Mouse (Mus musculus): ENCODE data around the gene Gpc2. TPM values are rescaled to one million over a fixed set of nuclear protein-coding genes. Genes with fewer than 3 reads are reported as not detected.

Gene Gpc2
- 1.0 and 2.2 TPM in 2 replicates for polyA plus RNA-seq (2012; rRNA removed; ENCODE audit: low replicate concordance)

DNA sequence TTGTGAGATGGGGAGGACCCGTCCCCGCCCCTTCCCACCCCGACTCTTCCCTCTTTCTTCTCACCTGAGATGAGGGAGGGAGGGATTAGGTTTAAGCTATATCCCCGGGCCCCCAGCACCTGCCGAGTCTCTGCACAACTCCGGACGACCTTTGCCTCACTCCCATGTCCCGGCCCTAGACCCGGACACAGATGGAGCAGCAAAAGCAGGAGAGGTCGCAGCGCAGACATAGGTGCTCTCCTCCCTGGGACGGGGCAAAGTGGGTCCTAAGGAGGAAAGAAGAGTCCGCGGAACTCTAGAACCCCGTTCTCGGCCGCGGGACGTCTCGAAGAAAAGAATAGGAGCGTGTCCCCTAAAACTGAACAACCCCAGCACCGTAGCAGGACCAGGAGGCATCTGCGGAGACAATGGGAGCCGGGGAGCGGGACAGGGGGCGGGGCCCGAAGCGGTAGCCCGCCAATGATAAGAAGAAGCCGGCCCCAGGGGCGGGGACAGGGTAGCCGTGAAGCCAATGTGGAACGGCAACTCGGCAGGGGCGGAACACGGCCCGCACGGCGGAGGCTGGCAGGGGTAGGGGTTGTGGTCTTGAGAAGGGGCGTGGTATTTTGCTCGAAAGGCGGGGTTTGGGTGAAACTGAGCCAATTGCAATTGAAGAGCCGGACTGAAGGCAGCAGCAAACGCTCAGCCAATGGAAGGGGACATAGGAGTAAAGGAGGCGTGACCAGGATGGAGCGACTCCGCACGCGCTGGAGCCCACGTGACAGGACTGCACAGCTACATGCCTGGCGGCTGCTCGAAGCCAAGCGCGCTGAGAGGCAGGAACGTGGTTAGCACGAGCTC is at the start of gene Gpc2, which contains the start of the genes Gm43720 and Stag3:
Gpc2 (minus strand) TSS at position 421 of the 840 bp plus-strand sequence.
Gm43720 (minus strand) TSS at position 374 of the 840 bp plus-strand sequence.
Stag3 (plus strand) TSS at position 656 of the 840 bp plus-strand sequence.

GRCm38 (mm10) chr5:138272409-138272923 is 7.3 kb downstream of the Gpc2 start, which contains the start of gene Gal3st4:
TSS of gene Gal3st4 (minus strand) at chr5:138272840.

DNA sequence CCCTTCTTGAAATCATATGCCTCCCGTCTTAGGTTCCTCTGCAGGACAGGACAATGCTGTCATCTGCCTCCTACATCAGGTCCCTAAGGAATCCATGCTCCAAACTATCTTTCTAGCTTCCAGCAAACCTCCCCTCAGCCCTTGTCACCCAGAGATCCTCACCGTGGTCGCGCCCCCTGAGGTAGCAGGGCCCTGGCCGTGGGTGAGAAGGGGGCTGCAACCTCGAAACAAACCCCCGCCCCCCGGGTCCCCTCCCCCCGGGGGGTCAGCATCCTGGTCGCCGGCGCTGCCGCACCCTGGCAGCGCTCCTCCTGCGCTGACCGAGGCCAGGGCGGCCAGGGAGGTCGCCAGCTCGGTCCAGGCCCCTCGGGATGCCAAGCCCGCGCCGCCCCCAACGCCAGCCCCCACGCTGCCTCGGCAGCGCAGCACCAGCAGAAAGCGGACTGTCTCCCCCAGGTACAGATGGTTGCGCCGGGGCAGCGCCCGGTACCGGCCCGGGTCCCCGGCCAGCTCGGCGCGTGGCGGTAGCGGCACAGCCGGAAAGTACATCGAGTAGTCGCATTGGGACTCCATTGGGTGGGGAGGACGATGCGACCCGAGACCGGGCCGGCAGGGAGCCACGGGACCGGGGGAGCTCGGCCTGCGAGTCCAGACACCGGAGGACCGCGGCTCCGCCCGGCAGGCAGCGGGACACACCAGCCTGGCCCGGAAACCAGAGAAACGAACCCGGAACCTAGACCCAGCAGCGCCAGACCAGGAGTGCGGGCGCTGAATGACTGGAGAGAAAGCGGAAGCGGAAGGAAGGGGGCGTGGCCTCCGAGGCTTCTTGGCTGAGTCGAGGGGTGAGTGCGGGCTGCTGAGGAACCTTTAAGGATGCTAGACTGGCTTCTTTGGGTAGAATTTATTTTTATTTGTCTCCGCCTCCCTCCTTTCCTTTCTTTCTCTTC is 16.3 kb downstream of the Gpc2 start, which contains the start of gene BC037034:
BC037034 (minus strand) TSS at position 774 of the 947 bp plus-strand sequence.

GRCm38 (mm10) chr5:138255353-138256093 is 24.3 kb downstream of the Gpc2 start, which contains the start of gene Lamtor4:
TSS of gene Lamtor4 (plus strand) at chr5:138255482.

DNA sequence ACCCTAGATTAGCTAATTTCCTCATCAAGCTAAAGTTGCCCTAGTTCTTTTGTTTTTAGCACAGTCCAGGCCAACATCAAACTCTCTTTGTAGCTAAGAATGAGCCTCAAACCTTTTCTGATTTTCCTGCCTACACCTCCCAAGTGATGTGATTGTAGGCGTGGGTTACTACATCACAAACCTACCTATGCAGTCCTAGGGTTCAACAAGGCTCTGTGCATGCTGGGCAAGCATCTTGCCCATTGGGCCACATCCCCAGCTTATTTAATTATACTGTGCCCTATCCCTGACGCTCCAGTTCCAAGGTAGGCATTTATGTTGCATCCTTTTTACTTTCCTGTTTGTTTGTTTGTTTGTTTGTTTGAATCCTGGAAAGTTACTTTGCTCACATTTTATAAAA is 54.1 kb downstream of the Gpc2 start, which contains the start of gene Nxpe5:
Nxpe5 (plus strand) TSS at position 199 of the 400 bp plus-strand sequence.

Other genes with a start within 250 kb of the Gpc2 start
- gene Smok3c, start 226.8 kb downstream of the Gpc2 start, polyA plus RNA-seq (2012; rRNA removed; ENCODE audit: low replicate concordance), result not detected in 2 replicates
- 0.59 and 1.2 TPM in 2 replicates for gene Zkscan1, start 194.9 kb downstream of the Gpc2 start, polyA plus RNA-seq (2012; rRNA removed; ENCODE audit: low replicate concordance)
- gene Zscan21, start 163.1 kb downstream of the Gpc2 start, polyA plus RNA-seq (2012; rRNA removed; ENCODE audit: low replicate concordance), result 2.6 TPM in 2 replicates
- 0.43 and 7.8 TPM in 2 replicates for gene Zfp113, start 124.3 kb downstream of the Gpc2 start, polyA plus RNA-seq (2012; rRNA removed; ENCODE audit: low replicate concordance)
- 33.6 and 40.6 TPM in 2 replicates for gene Cops6, start 118.9 kb downstream of the Gpc2 start, polyA plus RNA-seq (2012; rRNA removed; ENCODE audit: low replicate concordance)
- gene Ap4m1, start 108.0 kb downstream of the Gpc2 start, polyA plus RNA-seq (2012; rRNA removed; ENCODE audit: low replicate concordance), result 17.7 and 26.6 TPM in 2 replicates
- gene Mcm7, start 107.6 kb downstream of the Gpc2 start, polyA plus RNA-seq (2012; rRNA removed; ENCODE audit: low replicate concordance), result 21.0 and 23.3 TPM in 2 replicates
- 37.0 and 39.4 TPM in 2 replicates for gene Taf6, start 92.6 kb downstream of the Gpc2 start, polyA plus RNA-seq (2012; rRNA removed; ENCODE audit: low replicate concordance)
- gene Cnpy4, start 92.5 kb downstream of the Gpc2 start, polyA plus RNA-seq (2012; rRNA removed; ENCODE audit: low replicate concordance), result 0.37 and 0.59 TPM in 2 replicates
- 3.1 and 4.6 TPM in 2 replicates for gene Mblac1, start 85.7 kb downstream of the Gpc2 start, polyA plus RNA-seq (2012; rRNA removed; ENCODE audit: low replicate concordance)
- gene Nxpe5, start 54.1 kb downstream of the Gpc2 start, polyA plus RNA-seq (2012; rRNA removed; ENCODE audit: low replicate concordance), result 0.39 and 0.55 TPM in 2 replicates
- 120 and 177 TPM in 2 replicates for gene Lamtor4, start 24.5 kb downstream of the Gpc2 start, polyA plus RNA-seq (2012; rRNA removed; ENCODE audit: low replicate concordance)
- gene BC037034, start 16.0 kb downstream of the Gpc2 start, polyA plus RNA-seq (2012; rRNA removed; ENCODE audit: low replicate concordance), result 58.8 and 80.5 TPM in 2 replicates
- gene Gal3st4, start 7.2 kb downstream of the Gpc2 start, polyA plus RNA-seq (2012; rRNA removed; ENCODE audit: low replicate concordance), result 0.12 and 0.42 TPM in 2 replicates
- gene Gm43720, start within 50 bp of the Gpc2 start, polyA plus RNA-seq (2012; rRNA removed; ENCODE audit: low replicate concordance), result not detected in 2 replicates
- gene Stag3, start 235 bp upstream of the Gpc2 start, polyA plus RNA-seq (2012; rRNA removed; ENCODE audit: low replicate concordance), result 0.07 and 0.26 TPM in 2 replicates
- 0.48 and 1.2 TPM in 2 replicates for gene Pvrig, start 62.0 kb upstream of the Gpc2 start, polyA plus RNA-seq (2012; rRNA removed; ENCODE audit: low replicate concordance)
- gene Zfp157, start 161.5 kb upstream of the Gpc2 start, polyA plus RNA-seq (2012; rRNA removed; ENCODE audit: low replicate concordance), result 0.13 and 0.84 TPM in 2 replicates

Data from duodenum, adult 2 months (tissue).